Mouse (Mus musculus) forebrain, embryonic 15.5 days (tissue): ENCODE measurements around the gene Dctn1. TPM values are rescaled to one million over a fixed set of nuclear protein-coding genes. Genes with fewer than 3 reads are reported as not detected.

Experiments
- ATAC-seq: fragments of 200-750 bp; cut with Nextera tagmentation; replicated peaks from 2 replicates; pipeline ENCODE4 v1.8.0; 2017; ENCODE audit warnings: mild to moderate bottlenecking, moderate TSS enrichment, moderate library complexity
- H3K27ac ChIP-seq: fragments of 300-500 bp; sonication (generic); replicated peaks from 2 replicates; pipeline ENCODE4 v1.5.1; 2015; ENCODE audit warnings: mild to moderate bottlenecking, inconsistent platforms
- H3K27me3 ChIP-seq: fragments of 300-500 bp; sonication (generic); 2 replicates; pipeline ENCODE4 v1.6.1; 2015; ENCODE audit warnings: inconsistent platforms
- H3K36me3 ChIP-seq: fragments of 300-500 bp; sonication (generic); 2 replicates; pipeline ENCODE4 v1.6.1; 2015; ENCODE audit warnings: mild to moderate bottlenecking, inconsistent platforms
- H3K4me1 ChIP-seq: fragments of 300-500 bp; sonication (generic); 2 replicates; pipeline ENCODE4 v1.6.1; 2015; ENCODE audit warnings: inconsistent platforms
- H3K4me2 ChIP-seq: fragments of 300-500 bp; sonication (generic); replicated peaks from 2 replicates; pipeline ENCODE4 v1.6.1; 2015; ENCODE audit warnings: mild to moderate bottlenecking, inconsistent platforms
- H3K4me3 ChIP-seq: fragments of 300-500 bp; sonication (generic); 2 replicates; pipeline ENCODE4 v1.5.1; 2015; ENCODE audit warnings: mild to moderate bottlenecking, inconsistent platforms
- H3K9ac ChIP-seq: fragments of 300-500 bp; sonication (generic); replicated peaks from 2 replicates; pipeline ENCODE4 v1.6.1; 2015; ENCODE audit warnings: mild to moderate bottlenecking, inconsistent platforms
- H3K9me3 ChIP-seq: fragments of 300-500 bp; sonication (generic); 2 replicates; pipeline ENCODE4 v1.6.1; 2016; ENCODE audit warnings: inconsistent platforms
- WGBS: fragments of 180-500 bp; shearing (Covaris S2); methylation state at CpG from one replicate; pipeline ENCODE4 v1.1.7; 2015; ENCODE audit warnings: mixed read lengths; 5-methylcytosine and 5-hydroxymethylcytosine counted together
- polyA plus RNA-seq: library from polyadenylated mRNA; unstranded; fragments of >200 nt; fragmentation: Nextera tagmentation; extraction: Ambion mirVana; gene quantifications from 2 replicates; pipeline ENCODE4 v1.2.1, GENCODE M21; 2015

The Dctn1 gene
- polyA plus RNA-seq, 1 experiment from 2014 or later: 147 TPM

GRCm38 (mm10) chr6:83124851-83125312 is 40.8 kb upstream of the Dctn1 start:
- Histone ChIP-seq H3K27ac (peak overlapping the region; percentile 71), H3K4me1 (peaks cover 41% of the 10 kb centered on the region)
- 0% methylated on average over 30 of the region's 30 CpGs for WGBS

GRCm38 (mm10) chr6:83125331-83125730 is 40.4 kb upstream of the Dctn1 start, which contains the start of gene Ino80b:
Gene Ino80b (minus strand): TSS chr6:83125431.
- Histone ChIP-seq H3K27me3 (no peaks in the 10 kb centered on the region), H3K9me3 (no peaks in the 10 kb centered on the region), H3K9ac (peak within 1 kb of the TSS; percentile 70), H3K4me3 (peak within 1 kb of the TSS; percentile 91), H3K4me2 (peak within 1 kb of the TSS; percentile 92), H3K4me1 (peaks cover 37% of the 10 kb centered on the region), H3K36me3 (no peaks in the 10 kb centered on the region), H3K27ac (peak within 1 kb of the TSS; percentile 71)
- WGBS: 13% methylated on average over 5 of the region's 5 CpGs
- no peak for ATAC-seq

More at GRCm38 (mm10) chr6:83124851-83125312, 40.8 kb upstream of the Dctn1 start:
- H3K4me2 ChIP-seq: peak overlapping the region; percentile 92
- peak overlapping the region; percentile 91 for H3K4me3 ChIP-seq
- H3K36me3 ChIP-seq: no peaks in the 10 kb centered on the region
- H3K27me3 ChIP-seq: no peaks in the 10 kb centered on the region
- peak overlapping the region; percentile 70 for H3K9ac ChIP-seq
- ATAC-seq: peak; percentile 5
- no peaks in the 10 kb centered on the region for H3K9me3 ChIP-seq

GRCm38 (mm10) chr6:83127419-83127818 is 38.3 kb upstream of the Dctn1 start:
- 95% methylated on average over 5 of the region's 5 CpGs for WGBS

GRCm38 (mm10) chr6:83131469-83132034 is 34.2 kb upstream of the Dctn1 start:
- WGBS: 80% methylated on average over 6 of the region's 6 CpGs
- no peak for ATAC-seq
- Histone ChIP-seq H3K9ac (no peak overlapping the region), H3K36me3 (no peaks in the 10 kb centered on the region), H3K9me3 (no peaks in the 10 kb centered on the region), H3K4me1 (peaks cover under 1% of the 10 kb centered on the region; the same call in 1 of the 2 replicates), H3K27ac (no peak overlapping the region), H3K4me2 (no peak overlapping the region), H3K27me3 (peaks cover 5% of the 10 kb centered on the region; the same call in 1 of the 2 replicates), H3K4me3 (no peak overlapping the region)

More at GRCm38 (mm10) chr6:83127419-83127818, 38.3 kb upstream of the Dctn1 start:
- no peak overlapping the region for H3K4me2 ChIP-seq
- no peaks in the 10 kb centered on the region for H3K27me3 ChIP-seq
- H3K9ac ChIP-seq: no peak overlapping the region
- H3K4me1 ChIP-seq: peaks cover 28% of the 10 kb centered on the region
- no peak overlapping the region for H3K27ac ChIP-seq
- H3K9me3 ChIP-seq: no peaks in the 10 kb centered on the region
- ATAC-seq: no peak
- no peaks in the 10 kb centered on the region for H3K36me3 ChIP-seq
- H3K4me3 ChIP-seq: no peak overlapping the region

- Histone ChIP-seq H3K9me3 (no peaks in the 10 kb centered on the region), H3K9ac (no peak overlapping the region), H3K27me3 (peaks cover 5% of the 10 kb centered on the region; the same call in 1 of the 2 replicates), H3K27ac (no peak overlapping the region), H3K4me3 (no peak overlapping the region), H3K36me3 (no peaks in the 10 kb centered on the region), H3K4me2 (no peak overlapping the region), H3K4me1 (peaks cover 8% of the 10 kb centered on the region)
- 85% methylated on average over 9 of the region's 9 CpGs for WGBS
- no peak for ATAC-seq
Observed at GRCm38 (mm10) chr6:83132176-83132919, 33.4 kb upstream of the Dctn1 start.

GRCm38 (mm10) chr6:83134226-83134625 is 31.5 kb upstream of the Dctn1 start:
- WGBS: 62% methylated on average over 3 of the region's 3 CpGs
- H3K27me3 ChIP-seq: peaks cover 5% of the 10 kb centered on the region; the same call in 1 of the 2 replicates

GRCm38 (mm10) chr6:83134951-83135513 is 30.7 kb upstream of the Dctn1 start, which contains the start of gene Rtkn:
Gene Rtkn (plus strand): TSS chr6:83135463.
- Histone ChIP-seq H3K4me2 (peak within 1 kb of the TSS; percentile 9; the same call in 1 of the 2 replicates), H3K27ac (no peak within 1 kb of the TSS), H3K4me3 (0 out of 2 replicates have a peak within 1 kb of the TSS, but pooled peaks have one; percentile 6), H3K9ac (no peak within 1 kb of the TSS), H3K36me3 (no peaks in the 10 kb centered on the region), H3K9me3 (no peaks in the 10 kb centered on the region), H3K4me1 (peaks cover 20% of the 10 kb centered on the region), H3K27me3 (peaks cover 5% of the 10 kb centered on the region; the same call in 1 of the 2 replicates)
- WGBS: 60% methylated on average over 7 of the region's 7 CpGs
- ATAC-seq: no peak

More at GRCm38 (mm10) chr6:83134226-83134625, 31.5 kb upstream of the Dctn1 start:
- no peak overlapping the region for H3K4me3 ChIP-seq
- no peak overlapping the region for H3K9ac ChIP-seq
- H3K9me3 ChIP-seq: no peaks in the 10 kb centered on the region
- no peaks in the 10 kb centered on the region for H3K36me3 ChIP-seq
- ATAC-seq: no peak
- H3K4me2 ChIP-seq: no peak overlapping the region
- H3K27ac ChIP-seq: no peak overlapping the region
- peaks cover 20% of the 10 kb centered on the region for H3K4me1 ChIP-seq

GRCm38 (mm10) chr6:83135571-83136161 is 30.1 kb upstream of the Dctn1 start:
- WGBS: 5% methylated on average over 37 of the region's 37 CpGs
- Histone ChIP-seq H3K4me2 (peak overlapping the region; percentile 9; the same call in 1 of the 2 replicates), H3K36me3 (no peaks in the 10 kb centered on the region), H3K27ac (no peak overlapping the region), H3K9ac (no peak overlapping the region), H3K27me3 (peaks cover 5% of the 10 kb centered on the region; the same call in 1 of the 2 replicates), H3K4me3 (0 out of 2 replicates have a peak overlapping the region, but pooled peaks have one; percentile 6), H3K9me3 (no peaks in the 10 kb centered on the region), H3K4me1 (peaks cover 20% of the 10 kb centered on the region)
- ATAC-seq: no peak

GRCm38 (mm10) chr6:83136291-83136880 is 29.3 kb upstream of the Dctn1 start:
- Histone ChIP-seq H3K4me3 (peak overlapping the region; percentile 35), H3K27ac (peak overlapping the region; percentile 64), H3K9ac (peak overlapping the region; percentile 46; the same call in 1 of the 2 replicates), H3K4me1 (peaks cover 20% of the 10 kb centered on the region), H3K27me3 (peaks cover 5% of the 10 kb centered on the region; the same call in 1 of the 2 replicates), H3K4me2 (peak overlapping the region; percentile 47), H3K36me3 (no peaks in the 10 kb centered on the region), H3K9me3 (no peaks in the 10 kb centered on the region)
- WGBS: 22% methylated on average over 5 of the region's 5 CpGs
- 0 out of 2 replicates have a peak, but pooled peaks have one; percentile 7 for ATAC-seq

- Histone ChIP-seq H3K27me3 (peaks cover 5% of the 10 kb centered on the region; the same call in 1 of the 2 replicates), H3K36me3 (no peaks in the 10 kb centered on the region), H3K4me2 (peak overlapping the region; percentile 47), H3K27ac (peak overlapping the region; percentile 64), H3K4me3 (peak overlapping the region; percentile 35), H3K9ac (peak overlapping the region; percentile 46), H3K9me3 (no peaks in the 10 kb centered on the region), H3K4me1 (peaks cover 22% of the 10 kb centered on the region)
- peak; percentile 67 for ATAC-seq
- WGBS: 2% methylated on average over 26 of the region's 26 CpGs
Observed at GRCm38 (mm10) chr6:83136881-83137575, 28.7 kb upstream of the Dctn1 start.

GRCm38 (mm10) chr6:83137576-83137950 is 28.2 kb upstream of the Dctn1 start:
- peaks cover 5% of the 10 kb centered on the region; the same call in 1 of the 2 replicates for H3K27me3 ChIP-seq
- H3K4me2 ChIP-seq: peak overlapping the region; percentile 47
- H3K4me1 ChIP-seq: peaks cover 27% of the 10 kb centered on the region
- H3K36me3 ChIP-seq: no peaks in the 10 kb centered on the region
- peak overlapping the region; percentile 46 for H3K9ac ChIP-seq
- 1% methylated on average over 12 of the region's 12 CpGs for WGBS
- ATAC-seq: peak; percentile 37
- no peaks in the 10 kb centered on the region for H3K9me3 ChIP-seq
- H3K27ac ChIP-seq: peak overlapping the region; percentile 64
- peak overlapping the region; percentile 35 for H3K4me3 ChIP-seq
